Mouse (Mus musculus) embryonic fibroblast, embryonic 13.5 days (primary cell): ENCODE measurements around the gene Slc9a3.

ENCODE experiments used
- CTCF ChIP-seq: IDR thresholded peaks from 2 replicates; pipeline ENCODE4 v1.5.1; 2011; ENCODE audit warnings: mild to moderate bottlenecking, control low read depth, low read length, moderate library complexity, borderline replicate concordance; ENCODE audit not compliant: insufficient read depth
- POLR2A ChIP-seq: IDR thresholded peaks from 2 replicates; pipeline ENCODE4 v1.6.1; 2011; ENCODE audit warnings: low read depth, mild to moderate bottlenecking, control low read depth, low read length, moderate library complexity

DNA sequence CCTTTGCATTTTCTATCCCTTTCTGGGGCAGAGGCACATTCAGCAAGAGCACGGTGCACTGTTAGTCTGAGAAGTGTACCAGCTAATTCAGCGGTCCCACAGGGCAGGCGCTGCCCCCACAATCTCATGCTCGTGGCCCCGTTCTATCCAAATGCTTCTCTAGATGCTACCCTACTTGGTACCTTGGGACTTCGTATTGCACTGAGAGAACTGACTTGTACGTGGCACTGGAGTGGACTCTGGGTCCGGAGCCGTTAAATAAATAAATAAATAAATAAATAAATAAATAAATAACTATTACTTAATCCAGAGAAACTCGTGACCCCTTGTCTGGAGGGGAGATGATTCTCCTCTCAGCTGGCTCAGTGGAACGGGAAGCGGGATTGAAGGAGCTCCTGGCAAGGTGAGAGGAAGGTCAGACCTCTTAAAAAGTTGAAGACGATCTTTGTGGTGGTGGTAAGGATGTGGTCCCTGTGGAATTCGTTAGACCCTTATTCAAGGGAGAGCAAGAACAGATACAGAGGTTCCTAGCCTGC, 606 bp downstream of the Slc9a3 start:
- TF ChIP-seq CTCF (no peak), POLR2A (no peak)
